Mouse (Mus musculus) ES-E14 (cell line): ENCODE data around the gene Snai1. TPM values are rescaled to one million over a fixed set of nuclear protein-coding genes. Genes with fewer than 3 reads are reported as not detected.

Experiments
- DNase-seq: peaks from one replicate; pipeline ENCODE4 v3.0.0-alpha.2; 2013; ENCODE audit warnings: low read depth, low spot score
- H3K27ac ChIP-seq: 2 replicates; pipeline ENCODE4 v1.5.1; 2012; ENCODE audit warnings: low read depth, mild to moderate bottlenecking, low read length, moderate library complexity, mixed read lengths; ENCODE audit not compliant: poor library complexity, insufficient read depth, severe bottlenecking
- H3K36me3 ChIP-seq: 2 replicates; pipeline ENCODE4 v1.6.1; 2012; ENCODE audit warnings: mild to moderate bottlenecking, low read length, moderate library complexity, mixed read lengths; ENCODE audit not compliant: control insufficient read depth, poor library complexity, insufficient read depth, severe bottlenecking
- H3K4me1 ChIP-seq, 2 experiments: fragments of 150-350 bp in 1 of 2; sonication (generic) in 1 of 2; 2 replicates each; pipeline ENCODE4 v1.6.1; 2012; ENCODE audit warnings: low read length in 2 of 2, mild to moderate bottlenecking in 1 of 2, mixed read lengths in 1 of 2; ENCODE audit not compliant: control insufficient read depth in 2 of 2, insufficient read depth in 2 of 2, poor library complexity in 1 of 2
- H3K4me3 ChIP-seq, 2 experiments: fragments of 150-350 bp in 1 of 2; sonication (generic) in 1 of 2; 2 replicates each; pipeline ENCODE4 v1.5.1; 2012; ENCODE audit warnings: low read length in 2 of 2, low read depth in 1 of 2, mild to moderate bottlenecking in 1 of 2, mixed read lengths in 1 of 2; ENCODE audit not compliant: insufficient read depth in 1 of 2, poor library complexity in 1 of 2, severe bottlenecking in 1 of 2
- H3K9ac ChIP-seq: 2 replicates; pipeline ENCODE4 v1.6.1; 2012; ENCODE audit warnings: low read depth, mild to moderate bottlenecking, low read length, mixed read lengths; ENCODE audit not compliant: poor library complexity, insufficient read depth, severe bottlenecking
- H3K9me3 ChIP-seq: fragments of 150-350 bp; sonication (generic); 2 replicates; pipeline ENCODE4 v1.6.1; 2012; ENCODE audit warnings: low read depth, mild to moderate bottlenecking, low read length; ENCODE audit not compliant: control insufficient read depth, insufficient read depth
- CHD2 ChIP-seq: IDR thresholded peaks from 2 replicates; pipeline ENCODE4 v1.6.1; 2014; ENCODE audit warnings: mild to moderate bottlenecking, low read depth, low read length, inconsistent platforms
- HCFC1 ChIP-seq: IDR thresholded peaks from 2 replicates; pipeline ENCODE4 v1.6.1; 2012; ENCODE audit warnings: low read length, inconsistent platforms, borderline replicate concordance; ENCODE audit not compliant: insufficient read depth
- MAFK ChIP-seq: IDR thresholded peaks from 2 replicates; pipeline ENCODE4 v1.6.1; 2014; ENCODE audit warnings: mild to moderate bottlenecking, low read depth, low read length, inconsistent platforms; ENCODE audit not compliant: insufficient read depth
- ZC3H11A ChIP-seq: IDR thresholded peaks from 2 replicates; pipeline ENCODE4 v1.6.1; 2012; ENCODE audit warnings: low read depth, mild to moderate bottlenecking, inconsistent platforms, low read length, borderline replicate concordance
- ZNF384 ChIP-seq: IDR thresholded peaks from 2 replicates; pipeline ENCODE4 v1.6.1; 2012; ENCODE audit warnings: low read depth, low read length, inconsistent platforms
- in situ Hi-C, 2 experiments: fragments of 600-800 bp; cut with MboI; formaldehyde crosslinking; loops; one replicate each; pipeline ENCODE4 v1.15.1; 2025; ENCODE audit warnings: low sequenced_read_pairs in 2 of 2, inconsistent platforms in 1 of 2; ENCODE audit not compliant: unreplicated experiment in 2 of 2
- total RNA-seq: library from RNA; depleted of rRNA; stranded (reverse); fragments of 300-350 nt; gene quantifications from 2 replicates; pipeline ENCODE4 v1.2.3, GENCODE M21; 2012

Gene Snai1
- total RNA-seq, 1 experiment = 3.4 TPM

GRCm38 (mm10) chr2:167507719-167508385, 30.1 kb upstream of the Snai1 start:
- H3K4me1 ChIP-seq = peaks cover 2 to 12% of the 10 kb centered on the region in 2 experiments; a peak in 2 of 4 replicates
- no peak overlapping the region for H3K4me3 ChIP-seq
- no peak overlapping the region for H3K27ac ChIP-seq
- peaks cover 57% of the 10 kb centered on the region for H3K36me3 ChIP-seq
- TF ChIP-seq HCFC1 (no peak), ZC3H11A (no peak), MAFK (no peak), CHD2 (no peak), ZNF384 (no peak)
- H3K9ac ChIP-seq = no peak overlapping the region
- in situ Hi-C loops = no loop called here
- no peak for DNase-seq
- H3K9me3 ChIP-seq = no peaks in the 10 kb centered on the region

GRCm38 (mm10) chr2:167508569-167508968, 29.4 kb upstream of the Snai1 start:
- in situ Hi-C loops = no loop called here
- no peak for DNase-seq
- no peak overlapping the region for H3K27ac ChIP-seq
- TF ChIP-seq HCFC1 = no peak
- TF ChIP-seq CHD2 = no peak
- no peak for TF ChIP-seq ZNF384
- no peak for TF ChIP-seq ZC3H11A
- no peak for TF ChIP-seq MAFK
- no peak overlapping the region for H3K9ac ChIP-seq
- peaks cover 63% of the 10 kb centered on the region for H3K36me3 ChIP-seq
- H3K9me3 ChIP-seq = no peaks in the 10 kb centered on the region
- H3K4me1 ChIP-seq = peaks cover 2 to 12% of the 10 kb centered on the region in 2 experiments; a peak in 2 of 4 replicates
- no peak overlapping the region for H3K4me3 ChIP-seq

GRCm38 (mm10) chr2:167510485-167510884, 27.5 kb upstream of the Snai1 start:
- no peak overlapping the region for H3K9ac ChIP-seq
- in situ Hi-C loops = no loop called here
- TF ChIP-seq CHD2 (no peak), ZC3H11A (no peak), HCFC1 (no peak), MAFK (no peak), ZNF384 (no peak)
- no peaks in the 10 kb centered on the region for H3K9me3 ChIP-seq
- H3K36me3 ChIP-seq = peaks cover 72% of the 10 kb centered on the region
- peaks cover 0 to 5% of the 10 kb centered on the region in 2 experiments; a peak in 2 of 4 replicates for H3K4me1 ChIP-seq
- no peak for DNase-seq
- no peak overlapping the region for H3K4me3 ChIP-seq
- H3K27ac ChIP-seq = no peak overlapping the region

- Histone ChIP-seq H3K27ac (no peak overlapping the region), H3K4me1 (no peaks in the 10 kb centered on the region), H3K9me3 (no peaks in the 10 kb centered on the region), H3K36me3 (peaks cover 81% of the 10 kb centered on the region), H3K9ac (no peak overlapping the region), H3K4me3 (no peak overlapping the region)
- TF ChIP-seq ZNF384 (no peak), MAFK (no peak), HCFC1 (no peak), ZC3H11A (no peak), CHD2 (no peak)
- DNase-seq = no peak
- in situ Hi-C loops = no loop called here
Observed at GRCm38 (mm10) chr2:167512365-167512764, 25.6 kb upstream of the Snai1 start.
